Mouse (Mus musculus) lung, adult 2 months (tissue): ENCODE data around the gene Slc15a5. TPM values are rescaled to one million over a fixed set of nuclear protein-coding genes. Genes with fewer than 3 reads are reported as not detected.
"Not testable (repeated sequence)": the region's sequence is repeated elsewhere in the genome, so short reads cannot be mapped to it uniquely, and the experiment has no call there.

Source experiments
- DNase-seq: peaks from one replicate; pipeline ENCODE4 v3.0.0; 2022
- H3K4me1 ChIP-seq: fragments of 200-500 bp; 2 replicates; pipeline ENCODE4 v1.6.1; 2011; ENCODE audit warnings: low read length; ENCODE audit not compliant: control insufficient read depth, insufficient read depth
- H3K4me3 ChIP-seq: fragments of 200-500 bp; replicated peaks from 2 replicates; pipeline ENCODE3; 2011; ENCODE audit warnings: low read depth, mild to moderate bottlenecking, control low read depth, low read length; ENCODE audit errors: extremely low read depth
- CTCF ChIP-seq: fragments of 200-500 bp; IDR thresholded peaks from 2 replicates; pipeline ENCODE4 v1.5.1; 2011; ENCODE audit warnings: mild to moderate bottlenecking, low read length, control low read depth; ENCODE audit not compliant: insufficient read depth
- POLR2A ChIP-seq: fragments of 200-500 bp; IDR thresholded peaks from 2 replicates; pipeline ENCODE4 v1.6.1; 2011; ENCODE audit warnings: low read depth, mild to moderate bottlenecking, control low read depth, low read length, borderline replicate concordance; ENCODE audit errors: extremely low read depth
- WGBS: fragments of 180-500 bp; shearing (Covaris S2); methylation state at CpG from one replicate; pipeline ENCODE4 v1.1.7; 2018; 5-methylcytosine and 5-hydroxymethylcytosine counted together
- polyA plus RNA-seq: library from polyadenylated mRNA; depleted of rRNA; stranded (reverse); fragments of >200 nt; gene quantifications from 2 replicates; pipeline ENCODE4 v1.2.3, GENCODE M21; 2012; rRNA removed

Slc15a5 gene
- polyA plus RNA-seq: 0.25 and 0.54 TPM in 2 replicates

DNA sequence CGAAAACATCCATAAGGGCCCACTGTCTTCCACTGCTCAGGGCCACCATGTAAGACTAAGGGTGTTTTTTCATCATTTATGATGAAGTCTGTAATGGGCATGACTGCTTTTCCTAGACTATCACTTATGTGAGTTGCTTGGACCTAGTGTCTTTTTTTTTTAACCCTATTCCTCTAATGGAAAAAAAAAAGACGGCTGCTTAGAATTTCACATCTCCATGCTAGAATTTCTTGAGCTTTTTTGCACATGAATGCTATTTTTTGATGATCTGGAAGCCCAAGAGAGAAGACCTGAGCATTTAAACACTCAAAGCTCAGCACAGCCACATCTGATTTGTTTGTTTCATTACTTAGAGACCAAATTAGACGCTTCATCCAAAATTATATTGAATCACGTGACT, at the start of gene Slc15a5:
Gene Slc15a5, minus strand, starts transcription at position 101 of the 400 bp plus-strand sequence.
- no peaks in the 10 kb centered on the region for H3K4me1 ChIP-seq
- H3K4me3 ChIP-seq: no peak within 1 kb of the TSS
- WGBS: 84% methylated on average over 4 of the region's 4 CpGs
- no peak for TF ChIP-seq POLR2A
- TF ChIP-seq CTCF: no peak
- DNase-seq: no peak

DNA sequence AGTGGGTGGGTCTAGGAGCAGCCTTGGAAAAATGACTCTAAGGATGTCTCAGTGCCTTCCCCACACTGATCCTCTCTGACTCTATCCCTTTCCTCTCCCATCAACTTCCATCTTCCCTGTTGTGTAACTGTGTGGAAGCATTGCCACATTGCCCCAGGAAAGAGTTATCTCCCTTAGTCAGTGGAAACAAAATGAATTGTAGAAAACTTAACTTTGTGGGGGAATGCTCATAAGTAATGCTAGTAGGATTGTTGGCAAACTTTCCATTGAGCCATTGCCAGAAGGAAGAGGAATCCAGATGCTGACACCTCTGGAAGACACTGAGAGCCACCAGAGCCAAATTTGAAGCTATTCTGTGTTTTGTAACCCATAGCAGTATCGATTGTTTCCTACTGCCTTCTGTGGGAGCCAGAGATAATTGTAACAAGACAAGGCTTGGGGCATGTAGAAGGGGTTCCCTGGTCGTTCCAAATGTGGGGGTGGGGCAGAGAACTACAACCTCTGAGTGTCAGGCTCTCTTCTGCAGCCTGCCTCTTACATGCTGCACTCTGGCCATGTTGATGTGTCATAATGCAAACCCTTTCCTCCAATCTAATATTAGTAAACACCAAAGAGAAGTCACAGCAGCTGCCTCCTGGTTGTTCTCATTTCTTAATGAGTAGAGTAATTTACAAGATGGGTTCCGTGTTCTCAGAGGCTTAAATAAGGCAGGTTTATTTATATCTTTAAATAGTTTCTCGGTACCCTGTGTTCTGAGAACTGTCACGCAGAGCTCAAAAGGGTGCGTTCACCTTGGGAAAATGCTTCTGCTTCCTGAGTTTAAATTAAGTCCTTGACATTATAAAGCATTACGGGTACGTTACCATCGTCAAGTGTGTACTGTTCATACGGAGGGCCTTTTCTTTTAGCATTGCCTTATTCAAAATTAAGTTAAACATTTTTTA, 48.9 kb upstream of the Slc15a5 start:
- WGBS: 68% methylated on average over 10 of the region's 10 CpGs
- Histone ChIP-seq H3K4me1 (no peaks in the 10 kb centered on the region), H3K4me3 (no peak overlapping the region)
- no peak for DNase-seq
- TF ChIP-seq POLR2A: no peak
- TF ChIP-seq CTCF: no peak

DNA sequence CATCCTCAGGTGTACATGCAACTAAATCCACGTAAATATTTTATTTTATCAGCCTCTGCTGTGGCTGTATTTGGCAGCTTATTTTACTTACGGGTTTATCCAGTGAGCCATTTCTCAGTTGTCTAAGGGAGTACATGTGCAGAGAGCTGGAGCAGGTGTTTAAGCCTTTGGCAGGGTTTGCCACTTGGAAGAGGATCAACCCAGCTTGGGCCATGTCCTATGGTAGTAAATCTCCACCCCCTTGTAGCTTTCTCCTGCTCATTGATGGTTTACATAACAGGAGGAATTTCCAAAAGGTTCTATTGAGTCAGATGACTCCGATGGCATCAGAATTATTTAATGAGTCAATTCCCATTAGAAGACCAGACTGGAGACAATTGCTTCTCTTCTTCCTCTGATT, 37.8 kb upstream of the Slc15a5 start:
- Histone ChIP-seq H3K4me3 (no peak overlapping the region), H3K4me1 (no peaks in the 10 kb centered on the region)
- no peak for DNase-seq
- 76% methylated on average over 3 of the region's 3 CpGs for whole genome bisulfite sequencing
- no peak for TF ChIP-seq POLR2A
- TF ChIP-seq CTCF: no peak

DNA sequence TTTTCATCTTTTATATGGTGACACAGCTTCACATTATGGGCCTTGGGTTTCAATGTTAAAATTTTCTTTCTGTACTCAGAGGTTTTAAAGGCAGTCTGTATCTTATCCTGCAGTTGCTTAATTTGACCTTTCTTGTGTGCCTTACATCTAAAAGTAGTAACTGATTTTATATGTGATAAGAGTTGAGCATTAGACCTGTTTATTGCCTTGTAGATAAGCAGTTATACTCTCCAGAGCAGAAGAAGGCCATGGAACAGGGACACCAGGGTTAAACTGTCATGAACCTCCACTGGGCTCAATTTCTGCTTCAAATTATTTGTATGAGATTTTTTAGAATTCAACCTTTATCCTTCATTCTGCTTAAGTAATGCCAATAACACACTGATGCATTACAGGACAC, 24.8 kb upstream of the Slc15a5 start:
- TF ChIP-seq CTCF (no peak), POLR2A (no peak)
- H3K4me1 ChIP-seq: no peaks in the 10 kb centered on the region
- no peak for DNase-seq
- no peak overlapping the region for H3K4me3 ChIP-seq

DNA sequence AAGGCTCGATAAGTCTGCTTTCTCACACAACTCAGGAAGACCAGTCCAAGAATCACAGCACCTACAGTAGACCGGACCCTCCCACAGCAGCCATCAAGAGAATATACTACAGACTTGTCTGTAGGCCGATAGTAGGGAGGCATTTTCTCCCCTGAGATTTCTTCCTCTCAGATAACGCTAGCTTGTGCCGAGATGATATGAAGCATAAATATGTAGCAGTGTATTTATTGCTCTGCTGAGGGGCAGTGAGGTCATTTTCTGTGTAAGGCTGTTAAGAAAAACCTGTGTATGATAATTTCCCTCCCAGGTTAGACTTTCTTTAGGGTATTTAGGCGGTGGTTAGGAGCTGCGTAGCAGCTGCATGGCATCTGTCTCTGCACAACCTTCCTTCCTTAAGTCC, 23.2 kb upstream of the Slc15a5 start:
- DNase-seq: no peak
- no peak for TF ChIP-seq CTCF
- no peak for TF ChIP-seq POLR2A
- Histone ChIP-seq H3K4me3 (no peak overlapping the region), H3K4me1 (no peaks in the 10 kb centered on the region)
- 70% methylated on average over 7 of the region's 7 CpGs for WGBS

DNA sequence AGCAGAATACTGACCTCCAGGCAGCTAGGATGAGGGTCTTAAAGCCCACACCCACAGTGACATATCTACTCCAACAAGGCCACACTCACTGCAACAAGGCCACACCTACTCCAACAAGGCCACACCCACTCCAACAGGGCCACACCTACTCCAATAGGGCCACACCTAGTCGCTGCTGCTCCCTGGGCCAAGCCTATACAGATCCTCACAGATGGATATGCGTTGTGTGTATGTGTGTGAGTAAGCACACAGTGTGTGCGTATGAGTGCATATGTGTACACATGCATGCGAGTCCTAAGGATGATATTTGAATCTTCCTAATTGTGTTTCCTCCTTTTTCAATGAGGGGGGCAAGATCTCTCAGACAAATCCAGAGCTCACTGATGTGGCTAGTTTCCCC, 22.1 kb upstream of the Slc15a5 start:
- H3K4me1 ChIP-seq: no peaks in the 10 kb centered on the region
- 87% methylated on average over 4 of the region's 4 CpGs for WGBS
- no peak for DNase-seq
- no peak overlapping the region for H3K4me3 ChIP-seq
- TF ChIP-seq CTCF (no peak), POLR2A (no peak)

DNA sequence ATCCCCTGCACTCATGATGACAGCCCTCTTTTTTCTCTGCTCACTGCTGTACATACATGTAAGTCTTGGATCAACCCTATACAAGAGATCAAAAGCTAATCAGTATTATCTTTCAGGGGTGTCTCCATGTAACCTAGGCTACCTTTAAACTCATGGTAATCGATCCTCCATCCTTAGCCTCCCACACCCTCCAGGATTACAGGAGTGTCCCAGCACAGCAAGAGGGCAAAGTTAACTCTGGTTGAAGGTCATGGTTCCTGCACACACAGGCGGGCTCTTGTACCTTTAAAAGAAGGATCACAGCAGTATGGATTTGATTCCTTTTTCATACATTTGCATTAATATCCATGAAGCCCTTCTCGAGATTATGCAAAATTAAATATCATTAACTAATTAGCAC, 19.9 kb upstream of the Slc15a5 start:
- TF ChIP-seq POLR2A: no peak
- no peak for TF ChIP-seq CTCF
- WGBS: 77% methylated on average over 3 of the region's 3 CpGs
- no peak for DNase-seq

DNA sequence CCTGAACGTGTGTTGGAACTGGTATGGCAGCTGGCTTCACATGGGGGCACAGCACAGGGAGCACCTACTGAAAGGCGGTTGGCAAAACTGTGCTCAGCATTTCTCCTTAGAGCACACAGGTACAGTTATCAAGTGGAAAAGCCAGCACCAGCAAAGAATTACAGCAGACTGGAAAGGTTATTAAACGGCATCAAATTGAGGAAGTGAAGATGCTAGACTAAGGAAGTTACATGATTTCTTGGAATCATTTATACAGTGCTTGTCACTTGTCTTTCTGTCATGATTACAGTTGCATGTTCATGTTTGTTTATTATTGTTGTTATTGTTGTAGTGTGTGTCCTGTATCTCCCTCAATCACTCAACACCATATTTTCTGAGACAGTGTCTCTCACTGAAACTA, 15.3 kb upstream of the Slc15a5 start:
- DNase-seq: no peak
- Histone ChIP-seq H3K4me1 (no peaks in the 10 kb centered on the region), H3K4me3 (no peak overlapping the region)
- WGBS: 71% methylated on average over 3 of the region's 3 CpGs
- TF ChIP-seq CTCF (no peak), POLR2A (no peak)

More for the DNA sequence above, 19.9 kb upstream of the Slc15a5 start:
- no peaks in the 10 kb centered on the region for H3K4me1 ChIP-seq
- H3K4me3 ChIP-seq: no peak overlapping the region

DNA sequence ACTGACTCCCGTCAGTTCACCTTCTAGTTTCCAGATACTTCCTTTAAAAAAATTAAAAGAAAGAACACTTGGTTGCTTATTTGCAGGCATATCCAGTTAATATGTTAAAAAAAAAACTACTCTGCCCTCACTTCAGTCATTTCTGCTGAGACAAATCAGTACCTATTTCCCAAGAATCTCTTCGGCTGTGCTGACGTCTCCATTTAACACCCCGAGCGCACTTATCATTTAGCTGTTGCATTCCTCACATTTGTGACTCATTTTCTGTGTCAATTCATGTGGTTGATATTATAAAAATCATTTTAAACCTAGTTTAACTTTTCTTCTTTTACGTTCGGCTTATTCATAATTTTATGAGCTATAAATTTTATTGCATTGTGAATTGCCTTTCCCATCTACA, 12.7 kb upstream of the Slc15a5 start:
- WGBS: 81% methylated on average over 7 of the region's 7 CpGs
- TF ChIP-seq POLR2A: no peak
- DNase-seq: no peak
- H3K4me1 ChIP-seq: no peaks in the 10 kb centered on the region
- no peak overlapping the region for H3K4me3 ChIP-seq

DNA sequence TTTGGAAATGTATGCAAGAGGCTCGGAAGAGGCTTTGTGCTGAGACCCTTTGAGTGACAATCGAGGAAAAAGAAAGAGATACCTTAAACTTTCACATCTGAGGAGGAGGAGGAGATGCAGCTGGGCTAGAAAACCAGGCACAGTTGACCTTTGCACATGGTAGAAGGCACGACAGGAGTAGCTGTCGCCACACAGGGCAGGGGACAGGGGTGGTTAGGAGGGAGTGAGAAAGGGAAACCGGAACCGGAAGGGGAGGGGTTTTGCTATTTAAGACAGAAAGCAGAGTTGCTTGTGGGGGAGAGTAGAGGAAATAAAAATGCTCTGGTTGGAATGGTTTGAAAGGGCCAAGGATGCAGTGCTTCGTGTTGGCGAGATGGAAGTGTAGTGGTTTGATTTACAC, 9.4 kb upstream of the Slc15a5 start:
- Histone ChIP-seq H3K4me3 (no peak overlapping the region), H3K4me1 (no peaks in the 10 kb centered on the region)
- DNase-seq: no peak
- WGBS: 57% methylated on average over 8 of the region's 8 CpGs
- no peak for TF ChIP-seq CTCF
- TF ChIP-seq POLR2A: no peak

DNA sequence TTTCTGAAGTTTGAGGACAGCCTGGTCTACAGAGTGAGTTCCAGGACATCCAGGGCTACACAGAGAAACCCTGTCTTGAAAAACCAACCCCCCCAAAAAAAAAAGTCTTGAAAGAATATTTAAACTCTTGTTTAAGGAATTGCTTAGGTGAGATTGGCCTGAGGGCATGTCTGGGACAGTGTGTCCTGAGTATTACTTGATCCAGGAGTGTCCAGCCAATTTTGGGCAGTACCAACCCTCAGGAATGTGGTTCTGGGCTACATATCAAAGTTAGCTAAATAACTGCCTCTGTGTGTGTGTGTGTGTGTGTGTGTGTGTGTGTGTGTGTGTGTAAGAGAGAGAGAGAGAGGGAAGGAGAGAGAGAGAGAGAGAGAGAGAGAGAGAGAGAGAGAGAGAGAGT, 6.7 kb upstream of the Slc15a5 start:
- H3K4me1 ChIP-seq, H3K4me3 ChIP-seq: not testable (repeated sequence)
- peak; percentile 19 for DNase-seq
